Mouse (Mus musculus) neural tube, embryonic 14.5 days (tissue): Measurements from ENCODE around the gene Bckdk. TPM values are rescaled to one million over a fixed set of nuclear protein-coding genes. Genes with fewer than 3 reads are reported as not detected.
"Not testable (repeated sequence)": the region's sequence is repeated elsewhere in the genome, so short reads cannot be mapped to it uniquely, and the experiment has no call there.

Experiments used
- ATAC-seq: fragments of 200-750 bp; cut with Nextera tagmentation; 2 replicates; pipeline ENCODE4 v1.8.0; 2017; ENCODE audit warnings: low read depth, mild to moderate bottlenecking, moderate TSS enrichment, moderate library complexity
- H3K27ac ChIP-seq: fragments of 300-500 bp; sonication (generic); 2 replicates; pipeline ENCODE4 v1.5.1; 2014; ENCODE audit warnings: low read depth, mild to moderate bottlenecking, control low read depth, low read length, moderate library complexity, mixed read lengths
- H3K27me3 ChIP-seq: fragments of 300-500 bp; sonication (generic); 2 replicates; pipeline ENCODE4 v1.6.1; 2014; ENCODE audit warnings: low read length; ENCODE audit not compliant: control insufficient read depth, insufficient read depth
- H3K36me3 ChIP-seq: fragments of 300-500 bp; sonication (generic); 2 replicates; pipeline ENCODE4 v1.6.1; 2014; ENCODE audit warnings: low read length, mixed read lengths; ENCODE audit not compliant: control insufficient read depth, insufficient read depth
- H3K4me1 ChIP-seq: fragments of 300-500 bp; sonication (generic); 2 replicates; pipeline ENCODE4 v1.6.1; 2014; ENCODE audit warnings: low read length; ENCODE audit not compliant: control insufficient read depth, insufficient read depth
- H3K4me2 ChIP-seq: fragments of 300-500 bp; sonication (generic); 2 replicates; pipeline ENCODE4 v1.6.1; 2014; ENCODE audit warnings: mild to moderate bottlenecking, low read depth, low read length, control low read depth
- H3K4me3 ChIP-seq: fragments of 300-500 bp; sonication (generic); 2 replicates; pipeline ENCODE4 v1.5.1; 2014; ENCODE audit warnings: low read depth, low read length, control low read depth, mixed read lengths
- H3K9ac ChIP-seq: fragments of 300-500 bp; sonication (generic); replicated peaks from 2 replicates; pipeline ENCODE4 v1.6.1; 2014; ENCODE audit warnings: low read depth, mild to moderate bottlenecking, control low read depth, low read length, mixed read lengths
- H3K9me3 ChIP-seq: fragments of 300-500 bp; sonication (generic); 2 replicates; pipeline ENCODE4 v1.6.1; 2016; ENCODE audit warnings: low read length; ENCODE audit not compliant: control insufficient read depth
- WGBS: fragments of 180-500 bp; shearing (Covaris S2); extraction: QIAGEN DNeasy Blood & Tissue Kit; methylation state at CpG from one replicate; pipeline ENCODE4 v1.1.7; 2014; 5-methylcytosine and 5-hydroxymethylcytosine counted together
- polyA plus RNA-seq: library from polyadenylated mRNA; unstranded; fragments of >200 nt; fragmentation: Nextera tagmentation; extraction: Ambion mirVana; gene quantifications from 2 replicates; pipeline ENCODE4 v1.2.1, GENCODE M21; 2014

Bckdk gene
- polyA plus RNA-seq, 1 experiment from 2014 or later = 65.8 TPM

GRCm38 (mm10) chr7:127890798-127891197, 13.1 kb upstream of the Bckdk start, which contains the start of gene Prss53:
Prss53 (minus strand) TSS chr7:127890970.
- H3K27ac ChIP-seq = no peak within 1 kb of the TSS
- 46% methylated on average over 4 of the region's 4 CpGs for WGBS
- no peak within 1 kb of the TSS for H3K9ac ChIP-seq
- no peak within 1 kb of the TSS for H3K4me2 ChIP-seq
- no peak within 1 kb of the TSS for H3K4me3 ChIP-seq
- peaks cover 34% of the 10 kb centered on the region for H3K36me3 ChIP-seq
- H3K27me3 ChIP-seq = no peaks in the 10 kb centered on the region
- ATAC-seq = no peak
- no peaks in the 10 kb centered on the region for H3K9me3 ChIP-seq
- peaks cover 8% of the 10 kb centered on the region for H3K4me1 ChIP-seq

GRCm38 (mm10) chr7:127894480-127894879, 9.4 kb upstream of the Bckdk start:
- Histone ChIP-seq H3K36me3 (peaks cover 8% of the 10 kb centered on the region), H3K4me1 (peaks cover 8% of the 10 kb centered on the region; the same call in 1 of the 2 replicates), H3K9ac (no peak overlapping the region), H3K9me3 (no peaks in the 10 kb centered on the region), H3K4me3 (peak overlapping the region; percentile 57), H3K27ac (no peak overlapping the region), H3K27me3 (no peaks in the 10 kb centered on the region), H3K4me2 (peak overlapping the region; percentile 83)
- ATAC-seq = no peak
- WGBS = 89% methylated on average over 5 of the region's 5 CpGs

- 0% methylated on average over 26 of the region's 26 CpGs for WGBS
- Histone ChIP-seq H3K9ac (peak within 1 kb of the TSS; percentile 64), H3K9me3 (no peaks in the 10 kb centered on the region), H3K36me3 (peaks cover 4% of the 10 kb centered on the region; the same call in 1 of the 2 replicates), H3K4me3 (peak within 1 kb of the TSS; percentile 57), H3K27me3 (no peaks in the 10 kb centered on the region), H3K27ac (peak within 1 kb of the TSS; percentile 75), H3K4me1 (peaks cover 8% of the 10 kb centered on the region; the same call in 1 of the 2 replicates), H3K4me2 (peak within 1 kb of the TSS; percentile 83)
- ATAC-seq = peak; percentile 98
These were observed 8.4 kb upstream of the Bckdk start, which contains the start of the genes Gm21974 and Vkorc1 for GRCm38 (mm10) chr7:127895442-127895841. Gm21974 (minus strand) TSS chr7:127895454. Vkorc1 (minus strand) TSS chr7:127895617.

- H3K27ac ChIP-seq, H3K36me3 ChIP-seq: not testable (repeated sequence)
- WGBS = 71% methylated on average over 7 of the region's 7 CpGs
These were observed 8.0 kb upstream of the Bckdk start for GRCm38 (mm10) chr7:127895891-127896290.

GRCm38 (mm10) chr7:127896384-127896783, 7.5 kb upstream of the Bckdk start:
- Histone ChIP-seq H3K27me3 (no peaks in the 10 kb centered on the region), H3K36me3 (peaks cover 4% of the 10 kb centered on the region; the same call in 1 of the 2 replicates), H3K9ac (no peak overlapping the region), H3K9me3 (no peaks in the 10 kb centered on the region), H3K4me3 (no peak overlapping the region), H3K4me1 (peaks cover 8% of the 10 kb centered on the region; the same call in 1 of the 2 replicates), H3K27ac (no peak overlapping the region), H3K4me2 (no peak overlapping the region)
- WGBS = 63% methylated on average over 13 of the region's 13 CpGs
- no peak for ATAC-seq

More at GRCm38 (mm10) chr7:127895891-127896290, 8.0 kb upstream of the Bckdk start:
- not testable (repeated sequence) for H3K9ac ChIP-seq, H3K4me1 ChIP-seq, H3K9me3 ChIP-seq, H3K27me3 ChIP-seq, H3K4me2 ChIP-seq
- H3K4me3 ChIP-seq = 0 out of 2 replicates have a peak overlapping the region, but pooled peaks have one; percentile 57
- ATAC-seq = 0 out of 2 replicates have a peak, but pooled peaks have one; percentile 4

- Histone ChIP-seq H3K27me3 (no peaks in the 10 kb centered on the region), H3K27ac (no peak overlapping the region), H3K4me3 (no peak overlapping the region), H3K9me3 (no peaks in the 10 kb centered on the region), H3K9ac (no peak overlapping the region), H3K36me3 (peaks cover 3% of the 10 kb centered on the region; the same call in 1 of the 2 replicates), H3K4me1 (peaks cover 8% of the 10 kb centered on the region; the same call in 1 of the 2 replicates), H3K4me2 (no peak overlapping the region)
- no peak for ATAC-seq
- 90% methylated on average over 7 of the region's 7 CpGs for WGBS
These were observed 6.3 kb upstream of the Bckdk start for GRCm38 (mm10) chr7:127897542-127897941.

GRCm38 (mm10) chr7:127898179-127898956, 5.5 kb upstream of the Bckdk start:
- no peak overlapping the region for H3K9ac ChIP-seq
- H3K4me2 ChIP-seq = no peak overlapping the region
- peaks cover 8% of the 10 kb centered on the region; the same call in 1 of the 2 replicates for H3K4me1 ChIP-seq
- 40% methylated on average over 10 of the region's 10 CpGs for WGBS
- ATAC-seq = no peak
- no peaks in the 10 kb centered on the region for H3K9me3 ChIP-seq
- H3K27ac ChIP-seq = no peak overlapping the region
- H3K4me3 ChIP-seq = no peak overlapping the region
- no peaks in the 10 kb centered on the region for H3K36me3 ChIP-seq
- H3K27me3 ChIP-seq = no peaks in the 10 kb centered on the region

- H3K27ac ChIP-seq = no peak overlapping the region
- ATAC-seq = no peak
- no peaks in the 10 kb centered on the region for H3K9me3 ChIP-seq
- H3K4me2 ChIP-seq = no peak overlapping the region
- peaks cover 6% of the 10 kb centered on the region; the same call in 1 of the 2 replicates for H3K4me1 ChIP-seq
- H3K27me3 ChIP-seq = no peaks in the 10 kb centered on the region
- no peak overlapping the region for H3K4me3 ChIP-seq
- H3K9ac ChIP-seq = no peak overlapping the region
- no peaks in the 10 kb centered on the region for H3K36me3 ChIP-seq
- WGBS = 50% methylated on average over 7 of the region's 7 CpGs
These were observed 3.9 kb upstream of the Bckdk start for GRCm38 (mm10) chr7:127899997-127900396.

GRCm38 (mm10) chr7:127901772-127902171, 2.1 kb upstream of the Bckdk start:
- H3K36me3 ChIP-seq = peaks cover 6% of the 10 kb centered on the region; the same call in 1 of the 2 replicates
- H3K4me1 ChIP-seq = 0 out of 2 replicates have a peak, but pooled peaks cover 8% of the 10 kb centered on the region
- no peak overlapping the region for H3K4me2 ChIP-seq
- H3K9ac ChIP-seq = no peak overlapping the region
- H3K27ac ChIP-seq = no peak overlapping the region
- no peaks in the 10 kb centered on the region for H3K9me3 ChIP-seq
- H3K4me3 ChIP-seq = no peak overlapping the region
- H3K27me3 ChIP-seq = no peaks in the 10 kb centered on the region
- no peak for ATAC-seq
- WGBS = 93% methylated on average over 2 of the region's 2 CpGs
